Mouse (Mus musculus) myocyte (in vitro differentiated cells): ENCODE data around the gene Ankdd1b.

Experiments used
- CEBPB ChIP-seq: IDR thresholded peaks from 2 replicates; pipeline ENCODE4 v1.6.1; 2011; ENCODE audit warnings: mild to moderate bottlenecking, moderate library complexity; ENCODE audit not compliant: poor library complexity, insufficient read depth, severe bottlenecking
- E2F4 ChIP-seq: IDR thresholded peaks from one replicate; pipeline ENCODE4 v1.6.1; 2011; ENCODE audit warnings: mild to moderate bottlenecking, control low read depth, moderate library complexity; ENCODE audit not compliant: insufficient read depth
- MAX ChIP-seq: IDR thresholded peaks from one replicate; pipeline ENCODE4 v1.6.1; 2011; ENCODE audit warnings: low read depth, mild to moderate bottlenecking, control low read depth
- MYOD1 ChIP-seq, 3 experiments: IDR thresholded peaks; one replicate each; pipeline ENCODE4 v1.6.1; 2011; ENCODE audit warnings: control low read depth in 2 of 3, low read depth in 2 of 3, mild to moderate bottlenecking in 2 of 3, moderate library complexity in 1 of 3; ENCODE audit not compliant: insufficient read length in 2 of 3, control insufficient read depth in 1 of 3
- MYOG ChIP-seq, 3 experiments: IDR thresholded peaks; one replicate each; pipeline ENCODE4 v1.6.1; 2011; ENCODE audit warnings: control low read depth in 2 of 3, low read depth in 2 of 3, mild to moderate bottlenecking in 2 of 3; ENCODE audit not compliant: insufficient read length in 2 of 3, control insufficient read depth in 1 of 3, insufficient read depth in 1 of 3
- POLR2A ChIP-seq: IDR thresholded peaks from one replicate; pipeline ENCODE4 v1.6.1; 2011; ENCODE audit warnings: low read depth, mild to moderate bottlenecking, control low read depth, moderate library complexity; ENCODE audit not compliant: insufficient read length
- POLR2AphosphoS2 ChIP-seq: IDR thresholded peaks from one replicate; pipeline ENCODE4 v1.6.1; 2011; ENCODE audit warnings: low read depth, control low read depth; ENCODE audit not compliant: insufficient read length
- SRF ChIP-seq: IDR thresholded peaks from one replicate; pipeline ENCODE4 v1.6.1; 2011; ENCODE audit warnings: low read depth; ENCODE audit not compliant: control insufficient read depth, insufficient read length
- TCF12 ChIP-seq: IDR thresholded peaks from one replicate; pipeline ENCODE4 v1.6.1; 2011; ENCODE audit warnings: mild to moderate bottlenecking, control low read depth; ENCODE audit not compliant: poor library complexity, insufficient read depth, severe bottlenecking
- TCF3 ChIP-seq: IDR thresholded peaks from one replicate; pipeline ENCODE4 v1.6.1; 2011; ENCODE audit warnings: low read depth, control low read depth; ENCODE audit not compliant: insufficient read length
- USF1 ChIP-seq: IDR thresholded peaks from one replicate; pipeline ENCODE4 v1.6.1; 2011; ENCODE audit warnings: low read depth, mild to moderate bottlenecking, control low read depth, moderate library complexity

DNA sequence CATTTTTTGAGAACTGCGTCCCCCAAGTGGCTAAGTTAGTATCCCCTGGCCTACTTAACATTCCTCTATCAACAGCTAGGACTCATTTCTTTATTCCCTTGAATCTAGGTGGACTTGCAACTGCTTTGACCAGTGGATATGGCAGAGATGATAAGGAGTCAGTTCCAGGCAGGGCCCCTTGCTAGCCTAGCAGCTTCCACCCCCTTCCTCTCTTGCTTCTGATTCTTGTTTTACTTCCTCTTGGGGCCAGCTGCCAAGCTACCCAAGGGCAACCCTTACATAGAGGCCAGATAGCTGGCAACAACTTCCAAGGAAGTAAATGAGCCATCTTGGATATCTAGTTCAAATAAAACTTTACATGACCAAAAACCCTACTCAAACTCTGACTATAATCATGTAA is 34.1 kb downstream of the Ankdd1b start:
- TF ChIP-seq MAX (no peak), POLR2A (no peak), CEBPB (no peak), MYOD1 (IDR thresholded peaks at IDR 0.05; ENCODE audit: control insufficient read depth in 1 of 3, insufficient read length in 2 of 3, low read depth in 2 of 3) (no peak), MYOG (IDR thresholded peaks at IDR 0.05; ENCODE audit: control insufficient read depth in 1 of 3, insufficient read depth in 1 of 3, insufficient read length in 2 of 3, low read depth in 2 of 3) (no peak), USF1 (no peak), TCF3 (no peak), E2F4 (no peak), TCF12 (no peak), POLR2AphosphoS2 (no peak), SRF (no peak)
